Mouse (Mus musculus): ENCODE results near the gene Ube2l3. TPM values are rescaled to one million over a fixed set of nuclear protein-coding genes. Genes with fewer than 3 reads are reported as not detected.
A peak's percentile ranks its signal among the peaks of the same experiment; 100 is the strongest.
"Not testable (repeated sequence)": the region's sequence is repeated elsewhere in the genome, so short reads cannot be mapped to it uniquely, and the experiment has no call there.

Ube2l3 gene
- polyA plus RNA-seq, 1 experiment: 51.2 TPM

- TF ChIP-seq CTCF (IDR thresholded peaks at IDR 0.05; ENCODE audit: insufficient read depth, low read length): no peak
- no peak for TF ChIP-seq POLR2A (IDR thresholded peaks at IDR 0.05; ENCODE audit: borderline replicate concordance, extremely low read depth, low read depth, low read length)
- peak; percentile 42 for DNase-seq
- H3K4me3 ChIP-seq (replicated peaks; ENCODE audit: extremely low read depth, low read depth, low read length): peak overlapping the region; percentile 73
- WGBS: 1% methylated on average over 62 of the region's 62 CpGs
- peaks cover 2% of the 10 kb centered on the region; the same call in 1 of the 2 replicates for H3K4me1 ChIP-seq (ENCODE audit: control insufficient read depth, insufficient read depth, low read length)
These were observed 31.5 kb upstream of the Ube2l3 start for GRCm38 (mm10) chr16:17233702-17234498.

GRCm38 (mm10) chr16:17232794-17233701, 30.6 kb upstream of the Ube2l3 start, which contains the start of gene Hic2:
Gene Hic2, plus strand, starts transcription at chr16:17233572.
- Histone ChIP-seq H3K4me1 (ENCODE audit: control insufficient read depth, insufficient read depth, low read length) (peaks cover 2% of the 10 kb centered on the region; the same call in 1 of the 2 replicates), H3K4me3 (replicated peaks; ENCODE audit: extremely low read depth, low read depth, low read length) (peak within 1 kb of the TSS; percentile 74)
- peak; percentile 89 for DNase-seq
- no peak for TF ChIP-seq CTCF (IDR thresholded peaks at IDR 0.05; ENCODE audit: insufficient read depth, low read length)
- peak; percentile 74 for TF ChIP-seq POLR2A (IDR thresholded peaks at IDR 0.05; ENCODE audit: borderline replicate concordance, extremely low read depth, low read depth, low read length)
- WGBS: 4% methylated on average over 59 of the region's 59 CpGs

GRCm38 (mm10) chr16:17231523-17231922, 29.1 kb upstream of the Ube2l3 start:
- DNase-seq; H3K4me1 ChIP-seq (ENCODE audit: control insufficient read depth, insufficient read depth, low read length); H3K4me3 ChIP-seq (replicated peaks; ENCODE audit: extremely low read depth, low read depth, low read length): not testable (repeated sequence)
- WGBS: 93% methylated on average over 2 of the region's 2 CpGs

- DNase-seq: no peak
- no peaks in the 10 kb centered on the region for H3K4me1 ChIP-seq (ENCODE audit: control insufficient read depth, insufficient read depth, low read length)
- H3K4me3 ChIP-seq (replicated peaks; ENCODE audit: extremely low read depth, low read depth, low read length): no peak overlapping the region
- TF ChIP-seq CTCF (IDR thresholded peaks at IDR 0.05; ENCODE audit: insufficient read depth, low read length) (no peak), POLR2A (IDR thresholded peaks at IDR 0.05; ENCODE audit: borderline replicate concordance, extremely low read depth, low read depth, low read length) (no peak)
These were observed 24.0 kb upstream of the Ube2l3 start for GRCm38 (mm10) chr16:17226496-17226895.

GRCm38 (mm10) chr16:17225584-17225983, 23.1 kb upstream of the Ube2l3 start:
- no peak for DNase-seq
- no peak for TF ChIP-seq POLR2A (IDR thresholded peaks at IDR 0.05; ENCODE audit: borderline replicate concordance, extremely low read depth, low read depth, low read length)
- no peak for TF ChIP-seq CTCF (IDR thresholded peaks at IDR 0.05; ENCODE audit: insufficient read depth, low read length)
- no peak overlapping the region for H3K4me3 ChIP-seq (replicated peaks; ENCODE audit: extremely low read depth, low read depth, low read length)
- WGBS: 73% methylated on average over 5 of the region's 5 CpGs
- no peaks in the 10 kb centered on the region for H3K4me1 ChIP-seq (ENCODE audit: control insufficient read depth, insufficient read depth, low read length)

GRCm38 (mm10) chr16:17222197-17222596, 19.7 kb upstream of the Ube2l3 start:
- peak; percentile 99 for DNase-seq
- WGBS: 26% methylated on average over 25 of the region's 25 CpGs
- no peak for TF ChIP-seq POLR2A (IDR thresholded peaks at IDR 0.05; ENCODE audit: borderline replicate concordance, extremely low read depth, low read depth, low read length)
- no peak for TF ChIP-seq CTCF (IDR thresholded peaks at IDR 0.05; ENCODE audit: insufficient read depth, low read length)

GRCm38 (mm10) chr16:17220127-17220733, 17.8 kb upstream of the Ube2l3 start:
- Histone ChIP-seq H3K4me1 (ENCODE audit: control insufficient read depth, insufficient read depth, low read length) (no peaks in the 10 kb centered on the region), H3K4me3 (replicated peaks; ENCODE audit: extremely low read depth, low read depth, low read length) (no peak overlapping the region)
- DNase-seq: no peak
- WGBS: 50% methylated on average over 7 of the region's 7 CpGs
- TF ChIP-seq CTCF (IDR thresholded peaks at IDR 0.05; ENCODE audit: insufficient read depth, low read length) (no peak), POLR2A (IDR thresholded peaks at IDR 0.05; ENCODE audit: borderline replicate concordance, extremely low read depth, low read depth, low read length) (no peak)

More at GRCm38 (mm10) chr16:17222197-17222596, 19.7 kb upstream of the Ube2l3 start:
- Histone ChIP-seq H3K4me1 (ENCODE audit: control insufficient read depth, insufficient read depth, low read length) (no peaks in the 10 kb centered on the region), H3K4me3 (replicated peaks; ENCODE audit: extremely low read depth, low read depth, low read length) (no peak overlapping the region)

GRCm38 (mm10) chr16:17216934-17217633, 14.6 kb upstream of the Ube2l3 start:
- 46% methylated on average over 8 of the region's 8 CpGs for WGBS
- no peak overlapping the region for H3K4me3 ChIP-seq (replicated peaks; ENCODE audit: extremely low read depth, low read depth, low read length)

More at GRCm38 (mm10) chr16:17216934-17217633, 14.6 kb upstream of the Ube2l3 start:
- no peak for DNase-seq
- H3K4me1 ChIP-seq (ENCODE audit: control insufficient read depth, insufficient read depth, low read length): no peaks in the 10 kb centered on the region
- TF ChIP-seq CTCF (IDR thresholded peaks at IDR 0.05; ENCODE audit: insufficient read depth, low read length) (no peak), POLR2A (IDR thresholded peaks at IDR 0.05; ENCODE audit: borderline replicate concordance, extremely low read depth, low read depth, low read length) (no peak)

Data from lung, adult 2 months (tissue).